Mouse (Mus musculus) forebrain, embryonic 14.5 days (tissue): ENCODE results near the gene Phc2. TPM values are rescaled to one million over a fixed set of nuclear protein-coding genes. Genes with fewer than 3 reads are reported as not detected.

ENCODE experiments used
- ATAC-seq: fragments of 200-750 bp; cut with Nextera tagmentation; 2 replicates; pipeline ENCODE4 v1.8.0; 2017; ENCODE audit warnings: mild to moderate bottlenecking, moderate library complexity
- DNase-seq: peaks from one replicate; pipeline ENCODE4 v3.0.0-alpha.2; 2015; ENCODE audit warnings: low spot score
- H3K27ac ChIP-seq: fragments of 300-500 bp; sonication (generic); 2 replicates; pipeline ENCODE4 v1.5.1; 2014; ENCODE audit warnings: low read depth, mild to moderate bottlenecking, control low read depth, low read length, moderate library complexity
- H3K27me3 ChIP-seq: fragments of 300-500 bp; sonication (generic); replicated peaks from 2 replicates; pipeline ENCODE4 v1.6.1; 2014; ENCODE audit warnings: low read length, control low read depth, mixed read lengths; ENCODE audit not compliant: control insufficient read depth, insufficient read depth
- H3K36me3 ChIP-seq: fragments of 300-500 bp; sonication (generic); 2 replicates; pipeline ENCODE4 v1.6.1; 2014; ENCODE audit warnings: low read length, control low read depth; ENCODE audit not compliant: control insufficient read depth, insufficient read depth
- H3K4me1 ChIP-seq: fragments of 300-500 bp; sonication (generic); 2 replicates; pipeline ENCODE4 v1.6.1; 2014; ENCODE audit warnings: antibody characterized with exemption, low read length, control low read depth; ENCODE audit not compliant: control insufficient read depth, insufficient read depth
- H3K4me2 ChIP-seq: fragments of 300-500 bp; sonication (generic); 2 replicates; pipeline ENCODE4 v1.6.1; 2014; ENCODE audit warnings: mild to moderate bottlenecking, control low read depth, low read length
- H3K4me3 ChIP-seq: fragments of 300-500 bp; sonication (generic); 2 replicates; pipeline ENCODE4 v1.5.1; 2014; ENCODE audit warnings: low read depth, low read length, control low read depth
- H3K9ac ChIP-seq: fragments of 300-500 bp; sonication (generic); 2 replicates; pipeline ENCODE4 v1.6.1; 2014; ENCODE audit warnings: mild to moderate bottlenecking, low read length, control low read depth, moderate library complexity
- H3K9me3 ChIP-seq: fragments of 300-500 bp; sonication (generic); replicated peaks from 2 replicates; pipeline ENCODE4 v1.6.1; 2016; ENCODE audit warnings: low read length, control low read depth, mixed read lengths; ENCODE audit not compliant: control insufficient read depth
- WGBS: fragments of 180-500 bp; shearing (Covaris S2); extraction: QIAGEN DNeasy Blood & Tissue Kit; methylation state at CpG from one replicate; pipeline ENCODE4 v1.1.7; 2014; 5-methylcytosine and 5-hydroxymethylcytosine counted together
- polyA plus RNA-seq: library from polyadenylated mRNA; unstranded; fragments of >200 nt; fragmentation: Nextera tagmentation; extraction: Ambion mirVana; gene quantifications from 2 replicates; pipeline ENCODE4 v1.2.1, GENCODE M21; 2014

Phc2 gene
- polyA plus RNA-seq, 1 experiment from 2014 or later, result 35.3 TPM

DNA sequence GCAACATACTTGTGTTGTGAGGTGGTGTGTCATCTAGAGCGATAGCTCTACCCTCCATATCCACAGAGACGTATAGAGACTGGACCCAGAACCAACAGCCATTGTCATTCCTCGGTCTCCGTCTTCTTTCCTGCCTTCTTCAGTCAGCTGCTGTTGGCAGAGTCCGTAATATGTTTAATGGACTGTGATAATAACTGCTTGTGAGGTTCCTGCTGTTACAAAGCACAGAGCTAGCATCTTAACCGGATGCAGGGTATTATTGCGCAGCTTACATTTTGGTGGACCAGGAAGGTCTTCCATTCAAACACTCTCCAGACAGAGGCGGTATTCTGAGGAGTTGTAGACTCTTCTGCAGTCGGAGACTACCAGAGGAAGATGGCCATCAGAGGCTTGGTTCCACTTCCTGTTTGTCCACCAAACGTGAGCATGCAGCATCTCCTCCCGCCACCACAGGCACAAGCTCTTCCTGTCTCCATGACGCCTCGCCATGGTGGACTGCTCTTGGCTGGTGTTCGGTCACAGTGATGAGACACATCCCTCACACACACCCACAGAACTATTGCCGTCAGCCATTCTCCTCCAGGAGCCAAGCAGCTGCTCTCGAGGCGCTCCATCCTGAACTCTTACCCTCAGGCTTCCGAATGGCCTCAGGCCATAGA is 16.1 kb upstream of the Phc2 start:
- no peak for ATAC-seq
- 0 out of 2 replicates have a peak overlapping the region, but pooled peaks have one; percentile 10 for H3K27ac ChIP-seq
- WGBS, result 81% methylated on average over 18 of the region's 18 CpGs

GRCm38 (mm10) chr4:128641766-128642717 is 12.5 kb upstream of the Phc2 start:
- Histone ChIP-seq H3K36me3 (no peaks in the 10 kb centered on the region), H3K4me3 (no peak overlapping the region), H3K27me3 (no peaks in the 10 kb centered on the region), H3K9me3 (no peaks in the 10 kb centered on the region), H3K9ac (no peak overlapping the region), H3K4me2 (no peak overlapping the region), H3K27ac (no peak overlapping the region), H3K4me1 (no peaks in the 10 kb centered on the region)
- 67% methylated on average over 23 of the region's 23 CpGs for WGBS
- ATAC-seq, result no peak
- DNase-seq, result no peak

More for the DNA sequence above, 16.1 kb upstream of the Phc2 start:
- H3K9ac ChIP-seq, result no peak overlapping the region
- no peaks in the 10 kb centered on the region for H3K36me3 ChIP-seq
- no peak overlapping the region for H3K4me2 ChIP-seq
- H3K27me3 ChIP-seq, result no peaks in the 10 kb centered on the region
- no peak for DNase-seq
- H3K4me1 ChIP-seq, result peaks cover 4% of the 10 kb centered on the region; the same call in 1 of the 2 replicates
- no peaks in the 10 kb centered on the region for H3K9me3 ChIP-seq
- no peak overlapping the region for H3K4me3 ChIP-seq

GRCm38 (mm10) chr4:128645896-128646295 is 8.6 kb upstream of the Phc2 start:
- Histone ChIP-seq H3K9me3 (no peaks in the 10 kb centered on the region), H3K36me3 (no peaks in the 10 kb centered on the region), H3K27ac (no peak overlapping the region), H3K4me1 (no peaks in the 10 kb centered on the region), H3K4me3 (no peak overlapping the region), H3K9ac (no peak overlapping the region), H3K4me2 (no peak overlapping the region), H3K27me3 (no peaks in the 10 kb centered on the region)
- 83% methylated on average over 6 of the region's 6 CpGs for WGBS
- no peak for DNase-seq
- no peak for ATAC-seq

DNA sequence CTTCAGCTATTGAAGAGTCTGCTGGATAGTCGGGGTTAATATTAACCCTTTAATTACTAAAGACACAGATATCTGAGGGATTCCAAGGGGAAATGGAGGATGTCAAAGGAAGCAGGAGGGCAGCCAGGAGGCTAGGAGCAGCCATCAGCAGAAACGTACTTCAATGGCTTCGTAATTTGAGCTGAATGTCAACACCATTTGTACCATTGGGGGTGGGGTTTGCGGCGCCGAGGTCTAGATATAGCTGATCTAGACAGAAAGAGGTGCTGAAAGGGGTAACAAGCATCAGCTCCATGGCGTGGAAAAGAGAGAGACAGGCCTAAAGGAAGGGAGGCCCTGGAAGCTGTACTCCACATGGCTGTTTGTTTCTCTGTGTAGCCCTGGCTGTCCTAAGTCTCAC is 7.7 kb upstream of the Phc2 start:
- Histone ChIP-seq H3K4me3 (no peak overlapping the region), H3K36me3 (no peaks in the 10 kb centered on the region), H3K27ac (no peak overlapping the region), H3K9ac (no peak overlapping the region), H3K4me1 (no peaks in the 10 kb centered on the region), H3K27me3 (no peaks in the 10 kb centered on the region), H3K4me2 (no peak overlapping the region), H3K9me3 (no peaks in the 10 kb centered on the region)
- DNase-seq (no peak), ATAC-seq (no peak)
- 51% methylated on average over 7 of the region's 7 CpGs for WGBS

- H3K27me3 ChIP-seq, result no peaks in the 10 kb centered on the region
- H3K9me3 ChIP-seq, result no peaks in the 10 kb centered on the region
- H3K4me2 ChIP-seq, result no peak overlapping the region
- H3K4me1 ChIP-seq, result peaks cover under 1% of the 10 kb centered on the region; the same call in 1 of the 2 replicates
- H3K27ac ChIP-seq, result no peak overlapping the region
- WGBS, result 65% methylated on average over 8 of the region's 8 CpGs
- H3K9ac ChIP-seq, result no peak overlapping the region
- DNase-seq, result no peak
- no peaks in the 10 kb centered on the region for H3K36me3 ChIP-seq
- H3K4me3 ChIP-seq, result no peak overlapping the region
- no peak for ATAC-seq
These were observed 5.8 kb upstream of the Phc2 start for GRCm38 (mm10) chr4:128648567-128649255.

DNA sequence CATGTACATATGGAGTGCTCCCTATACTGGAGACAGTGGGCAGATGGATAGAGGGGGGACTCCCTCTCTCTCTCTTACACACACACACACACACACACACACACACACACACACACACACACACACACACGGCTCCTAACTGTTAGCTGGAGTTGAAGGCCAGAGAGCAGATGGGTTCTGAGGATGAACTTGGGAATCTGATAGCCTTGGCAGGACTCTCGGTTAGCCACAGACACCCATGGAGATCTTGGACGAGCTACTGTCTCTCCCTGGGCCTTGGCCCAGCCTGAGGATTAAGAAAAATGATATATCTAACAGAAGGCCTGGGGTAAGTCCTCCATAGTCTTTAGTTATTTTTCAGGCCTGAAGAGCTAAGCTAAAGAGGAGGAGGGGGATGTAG is 3.0 kb upstream of the Phc2 start:
- H3K9me3 ChIP-seq, result no peaks in the 10 kb centered on the region
- no peak overlapping the region for H3K4me3 ChIP-seq
- DNase-seq (no peak), ATAC-seq (no peak)
- no peaks in the 10 kb centered on the region for H3K36me3 ChIP-seq
- peaks cover 7% of the 10 kb centered on the region; the same call in 1 of the 2 replicates for H3K4me1 ChIP-seq
- 0 out of 2 replicates have a peak, but pooled peaks cover 4% of the 10 kb centered on the region for H3K27me3 ChIP-seq
- H3K4me2 ChIP-seq, result no peak overlapping the region
- H3K9ac ChIP-seq, result no peak overlapping the region
- H3K27ac ChIP-seq, result no peak overlapping the region
- 58% methylated on average over 3 of the region's 3 CpGs for WGBS

DNA sequence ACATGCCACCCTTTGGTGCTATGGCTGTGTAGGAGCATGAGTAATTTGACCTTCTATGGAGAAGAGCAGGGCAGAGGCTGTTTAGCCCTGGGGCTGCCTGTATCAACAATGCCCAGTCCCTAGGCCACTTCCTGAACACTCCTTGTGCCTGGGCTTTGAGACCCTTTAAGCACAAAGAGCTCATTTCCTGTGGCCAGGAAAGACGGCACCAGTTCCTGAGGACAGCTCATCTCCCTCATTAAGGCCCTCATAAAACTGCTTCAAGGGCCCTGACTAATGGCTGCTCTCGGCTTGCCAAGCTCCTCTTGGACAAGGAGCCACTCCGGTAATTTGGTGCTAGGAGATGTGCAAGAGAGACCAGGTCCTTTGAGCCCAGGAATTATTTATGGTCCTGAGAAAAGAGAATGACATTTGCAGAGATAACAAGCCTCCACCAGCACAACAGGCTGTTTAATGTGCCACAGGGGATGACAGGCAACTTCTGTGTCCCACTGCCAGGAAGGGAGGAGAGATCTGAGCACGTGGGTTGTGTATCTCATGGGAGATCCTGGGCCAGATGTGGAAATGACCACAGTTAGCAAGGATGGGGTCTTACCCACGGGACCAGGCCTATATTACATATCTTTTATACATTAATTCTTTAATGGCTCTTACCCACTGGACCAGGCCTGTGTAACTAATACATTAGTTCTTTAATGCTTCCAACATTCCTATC is 1.8 kb upstream of the Phc2 start:
- no peak overlapping the region for H3K4me3 ChIP-seq
- H3K36me3 ChIP-seq, result no peaks in the 10 kb centered on the region
- ATAC-seq (no peak), DNase-seq (no peak)
- no peak overlapping the region for H3K4me2 ChIP-seq
- no peak overlapping the region for H3K27ac ChIP-seq
- 59% methylated on average over 5 of the region's 5 CpGs for WGBS
- peaks cover 7% of the 10 kb centered on the region; the same call in 1 of the 2 replicates for H3K4me1 ChIP-seq
- 0 out of 2 replicates have a peak, but pooled peaks cover 6% of the 10 kb centered on the region for H3K27me3 ChIP-seq
- H3K9me3 ChIP-seq, result no peaks in the 10 kb centered on the region
- no peak overlapping the region for H3K9ac ChIP-seq

DNA sequence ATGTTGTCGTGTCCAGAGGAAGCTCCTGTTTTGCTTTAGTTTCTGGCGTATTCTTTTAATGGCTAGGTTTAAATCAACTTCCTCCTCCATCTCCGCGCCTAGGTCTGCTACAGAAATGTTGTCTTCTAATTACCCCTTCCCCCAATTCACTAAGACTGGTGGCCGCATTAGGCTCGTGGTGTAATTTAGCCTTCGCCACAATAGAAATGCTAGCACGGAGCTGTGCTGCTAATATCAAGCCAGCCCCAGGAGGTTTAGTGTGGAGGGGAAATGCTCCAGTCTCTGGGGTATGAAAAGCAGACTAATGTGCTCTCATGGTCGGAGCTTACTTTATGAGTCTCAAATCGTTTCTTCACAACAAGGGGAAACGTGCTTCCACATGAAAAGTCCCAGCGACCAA is 944 bp downstream of the Phc2 start:
- peak; percentile 52 for DNase-seq
- H3K4me2 ChIP-seq, result peak overlapping the region; percentile 94
- no peak for ATAC-seq
- H3K4me3 ChIP-seq, result peak overlapping the region; percentile 70
- 0 out of 2 replicates have a peak, but pooled peaks cover 6% of the 10 kb centered on the region for H3K27me3 ChIP-seq
- peak overlapping the region; percentile 77; the same call in 1 of the 2 replicates for H3K27ac ChIP-seq
- H3K9ac ChIP-seq, result peak overlapping the region; percentile 73
- WGBS, result 3% methylated on average over 12 of the region's 12 CpGs
- H3K36me3 ChIP-seq, result no peaks in the 10 kb centered on the region
- H3K9me3 ChIP-seq, result no peaks in the 10 kb centered on the region
- peaks cover 7% of the 10 kb centered on the region; the same call in 1 of the 2 replicates for H3K4me1 ChIP-seq
